Mouse (Mus musculus): ENCODE data around the gene Slc25a27. TPM values are rescaled to one million over a fixed set of nuclear protein-coding genes. Genes with fewer than 3 reads are reported as not detected.
A peak's percentile ranks its signal among the peaks of the same experiment; 100 is the strongest.

Gene Slc25a27
- polyA plus RNA-seq (2015; fragmentation: Nextera tagmentation; extraction: Ambion mirVana): 18.4 and 20.9 TPM in 2 replicates

DNA sequence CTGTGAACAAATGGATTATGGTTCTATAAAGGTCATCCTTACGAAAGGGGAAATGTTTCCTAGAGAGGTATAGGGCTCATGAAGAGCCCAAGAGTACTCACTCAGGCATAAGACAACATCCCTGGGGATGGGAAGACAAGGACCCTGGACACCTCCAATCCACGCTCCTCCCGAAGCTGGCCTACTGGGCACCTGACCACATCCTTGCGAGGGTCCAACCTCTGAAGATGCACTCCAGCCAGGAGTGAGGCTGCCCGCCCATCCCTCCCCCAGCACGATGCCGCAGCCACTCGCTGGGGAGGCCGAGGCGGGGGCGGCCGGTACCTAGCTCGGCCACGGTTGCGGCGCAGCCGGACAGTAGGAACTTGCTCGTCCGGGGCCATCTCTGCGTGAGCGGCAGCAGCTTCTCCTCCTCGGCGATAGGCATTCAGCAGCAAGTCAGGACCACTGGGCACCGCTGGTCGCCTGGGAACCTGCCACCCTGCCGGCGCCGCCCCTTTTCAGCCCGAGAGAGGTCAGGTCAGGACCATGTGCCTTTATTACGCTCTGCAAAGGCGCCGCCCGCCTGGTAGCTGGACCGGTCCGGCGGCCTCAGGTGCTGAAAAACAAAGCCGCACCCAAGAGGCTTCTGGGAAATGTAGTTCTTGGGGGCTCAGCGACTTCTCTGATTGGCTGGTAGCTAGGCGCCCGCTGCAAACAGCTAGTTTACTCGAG is at the start of gene Slc25a27:
Gene Slc25a27 (minus strand): TSS at position 639 of the 714 bp plus-strand sequence.
- H3K4me1 ChIP-seq (ENCODE audit: insufficient read depth, low read length): peaks cover 16% of the 10 kb centered on the region
- peak within 1 kb of the TSS; percentile 59; the same call in 1 of the 2 replicates for H3K27ac ChIP-seq (ENCODE audit: low read length)
- no peaks in the 10 kb centered on the region for H3K27me3 ChIP-seq (ENCODE audit: insufficient read depth, low read length)
- H3K9me3 ChIP-seq (ENCODE audit: low read length): no peaks in the 10 kb centered on the region
- peak within 1 kb of the TSS; percentile 74 for H3K4me3 ChIP-seq (ENCODE audit: low read length)
- WGBS: under 1% methylated on average over 41 of the region's 41 CpGs
- no peaks in the 10 kb centered on the region; the same call in 1 of the 2 replicates for H3K36me3 ChIP-seq (ENCODE audit: insufficient read depth, low read length)
- peak within 1 kb of the TSS; percentile 76 for H3K9ac ChIP-seq (replicated peaks; ENCODE audit: low read length)
- peak; percentile 97 for ATAC-seq (ENCODE audit: low FRiP score, low TSS enrichment)
- peak within 1 kb of the TSS; percentile 84 for H3K4me2 ChIP-seq (replicated peaks; ENCODE audit: low read depth, low read length)

DNA sequence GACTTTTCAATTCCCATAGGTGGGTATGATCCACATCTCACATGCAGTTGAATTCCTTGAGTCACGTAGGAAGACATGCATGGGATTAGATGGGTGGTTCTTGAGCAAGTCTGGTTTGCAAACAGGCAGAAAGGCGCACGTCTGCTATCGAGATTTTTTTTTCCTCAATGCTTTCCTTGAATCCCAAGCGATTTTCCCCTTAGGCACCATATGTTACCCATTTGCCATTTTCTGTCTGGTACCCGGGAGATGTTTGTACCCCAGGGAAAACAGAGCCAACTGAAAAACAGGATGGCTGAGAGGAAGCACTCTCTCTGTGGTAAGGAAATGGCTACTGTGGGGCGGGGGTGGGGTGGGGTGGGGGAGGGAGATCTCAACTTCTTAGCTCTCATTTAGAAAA is 49.6 kb upstream of the Slc25a27 start:
- Histone ChIP-seq H3K4me1 (ENCODE audit: insufficient read depth, low read length) (peaks cover 14% of the 10 kb centered on the region), H3K36me3 (ENCODE audit: insufficient read depth, low read length) (no peaks in the 10 kb centered on the region), H3K27me3 (ENCODE audit: insufficient read depth, low read length) (no peaks in the 10 kb centered on the region), H3K4me3 (ENCODE audit: low read length) (no peak overlapping the region), H3K9ac (replicated peaks; ENCODE audit: low read length) (no peak overlapping the region), H3K9me3 (ENCODE audit: low read length) (no peaks in the 10 kb centered on the region), H3K4me2 (replicated peaks; ENCODE audit: low read depth, low read length) (no peak overlapping the region), H3K27ac (ENCODE audit: low read length) (no peak overlapping the region)
- ATAC-seq (ENCODE audit: low FRiP score, low TSS enrichment): no peak
- 71% methylated on average over 7 of the region's 7 CpGs for WGBS

DNA sequence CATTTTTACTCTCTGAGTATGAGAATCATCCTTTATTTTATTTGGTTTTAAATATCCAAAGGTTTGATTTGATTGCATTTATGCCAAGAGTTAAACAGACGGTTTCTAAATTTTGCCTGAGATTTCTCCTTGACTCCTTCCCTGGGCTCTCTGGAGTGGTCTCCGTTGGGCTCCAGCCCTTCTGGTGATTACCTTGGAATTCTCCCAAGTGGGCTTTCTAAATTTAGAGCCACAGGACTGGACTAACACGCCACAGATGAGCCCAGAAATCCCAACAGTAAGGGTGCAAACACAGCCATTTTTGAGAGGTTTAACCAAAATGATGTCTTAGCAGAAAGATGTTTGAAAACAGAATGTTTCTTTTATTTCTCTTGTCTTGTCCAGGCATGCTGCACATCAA is 47.2 kb upstream of the Slc25a27 start:
- no peak overlapping the region for H3K4me2 ChIP-seq (replicated peaks; ENCODE audit: low read depth, low read length)
- no peak overlapping the region for H3K4me3 ChIP-seq (ENCODE audit: low read length)
- H3K27me3 ChIP-seq (ENCODE audit: insufficient read depth, low read length): no peaks in the 10 kb centered on the region
- no peaks in the 10 kb centered on the region for H3K36me3 ChIP-seq (ENCODE audit: insufficient read depth, low read length)
- no peak for ATAC-seq (ENCODE audit: low FRiP score, low TSS enrichment)
- H3K4me1 ChIP-seq (ENCODE audit: insufficient read depth, low read length): peaks cover 5% of the 10 kb centered on the region
- WGBS: 55% methylated on average over 3 of the region's 3 CpGs
- no peaks in the 10 kb centered on the region for H3K9me3 ChIP-seq (ENCODE audit: low read length)
- H3K9ac ChIP-seq (replicated peaks; ENCODE audit: low read length): no peak overlapping the region
- H3K27ac ChIP-seq (ENCODE audit: low read length): no peak overlapping the region

DNA sequence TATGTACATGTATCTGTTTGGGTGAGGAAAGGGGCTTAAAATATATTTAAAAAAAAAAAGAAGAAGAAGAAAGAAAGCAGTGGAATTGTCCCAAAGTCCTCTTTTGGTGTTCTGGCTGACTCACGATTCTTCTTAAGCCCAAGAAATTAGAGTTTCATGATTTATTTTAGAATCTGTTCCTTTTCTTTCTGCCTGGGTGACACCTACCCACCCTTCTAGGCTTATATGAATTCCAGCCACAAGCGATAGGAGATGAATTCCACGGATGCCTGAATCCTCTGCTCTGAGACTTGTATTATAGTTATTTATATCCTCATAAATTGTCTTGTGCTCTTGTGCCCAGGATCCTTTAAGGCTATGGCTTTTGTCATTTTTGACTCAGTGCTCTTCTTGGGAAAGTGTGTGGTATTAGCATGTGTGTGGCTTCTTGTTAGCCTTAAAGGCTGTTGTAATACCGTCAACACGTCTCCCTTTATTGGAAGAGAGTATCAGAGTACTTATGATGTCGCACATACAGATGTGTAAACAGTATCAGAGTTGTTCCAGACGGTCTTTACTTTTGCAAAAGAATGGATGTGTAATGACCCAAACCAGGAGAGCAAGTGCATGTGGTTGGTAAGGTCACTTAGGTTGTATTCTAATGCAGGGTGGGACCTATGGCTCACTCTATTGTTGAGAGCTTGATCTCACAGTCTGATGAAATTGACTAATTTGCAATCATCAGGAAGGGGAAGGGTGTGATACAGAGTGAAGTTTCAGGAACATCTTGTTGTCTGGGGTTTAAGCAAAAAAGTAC is 44.7 kb upstream of the Slc25a27 start:
- Histone ChIP-seq H3K4me2 (replicated peaks; ENCODE audit: low read depth, low read length) (no peak overlapping the region), H3K9me3 (ENCODE audit: low read length) (no peaks in the 10 kb centered on the region), H3K4me3 (ENCODE audit: low read length) (no peak overlapping the region), H3K27ac (ENCODE audit: low read length) (no peak overlapping the region), H3K4me1 (ENCODE audit: insufficient read depth, low read length) (no peaks in the 10 kb centered on the region; the same call in 1 of the 2 replicates), H3K27me3 (ENCODE audit: insufficient read depth, low read length) (no peaks in the 10 kb centered on the region), H3K9ac (replicated peaks; ENCODE audit: low read length) (no peak overlapping the region), H3K36me3 (ENCODE audit: insufficient read depth, low read length) (no peaks in the 10 kb centered on the region)
- ATAC-seq (ENCODE audit: low FRiP score, low TSS enrichment): no peak
- 68% methylated on average over 7 of the region's 7 CpGs for WGBS

DNA sequence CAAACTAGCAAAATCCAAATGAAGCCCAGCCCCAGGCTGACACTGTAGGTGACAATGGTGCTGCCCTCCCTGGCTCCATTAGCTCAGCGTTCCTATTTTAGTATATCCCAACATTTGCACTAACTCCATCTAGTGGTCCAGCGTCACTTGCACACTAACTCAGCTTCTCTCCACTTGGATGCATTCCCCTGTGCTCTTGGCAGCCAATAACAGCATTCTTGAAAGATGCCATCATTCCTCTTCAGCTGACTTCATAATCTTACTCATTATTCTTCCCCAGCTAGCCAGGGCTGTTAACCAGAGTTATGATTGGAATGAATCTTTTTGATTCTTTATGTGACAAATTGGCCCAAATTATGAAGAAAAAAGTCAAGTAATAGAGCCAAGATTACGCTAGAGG is 40.2 kb upstream of the Slc25a27 start:
- no peak for ATAC-seq (ENCODE audit: low FRiP score, low TSS enrichment)
- 85% methylated on average over 3 of the region's 3 CpGs for WGBS

DNA sequence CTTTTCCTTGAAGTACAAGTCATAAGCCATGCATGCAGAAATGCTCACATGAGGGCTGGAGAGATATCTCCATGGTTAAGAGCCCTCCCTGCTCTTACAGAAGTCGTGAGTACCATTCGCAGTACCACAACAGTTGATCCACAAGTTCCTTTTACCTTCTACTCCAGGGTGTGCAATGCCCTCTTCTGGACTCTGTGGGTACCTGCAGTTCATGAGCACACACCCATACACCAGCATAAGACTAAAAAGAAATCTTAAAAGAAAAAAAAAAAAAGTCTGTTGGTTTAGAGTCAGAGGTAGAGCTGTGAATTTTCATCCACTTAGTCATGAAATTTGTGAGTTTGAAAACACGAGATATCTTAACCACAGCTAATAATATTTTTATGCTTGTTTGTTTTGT is 39.7 kb upstream of the Slc25a27 start:
- no peak overlapping the region for H3K9ac ChIP-seq (replicated peaks; ENCODE audit: low read length)
- 95% methylated on average over 3 of the region's 3 CpGs for WGBS
- no peaks in the 10 kb centered on the region for H3K36me3 ChIP-seq (ENCODE audit: insufficient read depth, low read length)
- no peaks in the 10 kb centered on the region for H3K9me3 ChIP-seq (ENCODE audit: low read length)
- no peak overlapping the region for H3K4me3 ChIP-seq (ENCODE audit: low read length)
- no peak overlapping the region for H3K27ac ChIP-seq (ENCODE audit: low read length)
- no peaks in the 10 kb centered on the region for H3K4me1 ChIP-seq (ENCODE audit: insufficient read depth, low read length)
- H3K27me3 ChIP-seq (ENCODE audit: insufficient read depth, low read length): no peaks in the 10 kb centered on the region
- no peak for ATAC-seq (ENCODE audit: low FRiP score, low TSS enrichment)
- H3K4me2 ChIP-seq (replicated peaks; ENCODE audit: low read depth, low read length): no peak overlapping the region

More for the DNA sequence above, 40.2 kb upstream of the Slc25a27 start:
- H3K36me3 ChIP-seq (ENCODE audit: insufficient read depth, low read length): no peaks in the 10 kb centered on the region
- H3K4me1 ChIP-seq (ENCODE audit: insufficient read depth, low read length): no peaks in the 10 kb centered on the region
- no peak overlapping the region for H3K4me3 ChIP-seq (ENCODE audit: low read length)
- no peak overlapping the region for H3K27ac ChIP-seq (ENCODE audit: low read length)
- H3K27me3 ChIP-seq (ENCODE audit: insufficient read depth, low read length): no peaks in the 10 kb centered on the region
- H3K4me2 ChIP-seq (replicated peaks; ENCODE audit: low read depth, low read length): no peak overlapping the region
- no peak overlapping the region for H3K9ac ChIP-seq (replicated peaks; ENCODE audit: low read length)
- no peaks in the 10 kb centered on the region for H3K9me3 ChIP-seq (ENCODE audit: low read length)

DNA sequence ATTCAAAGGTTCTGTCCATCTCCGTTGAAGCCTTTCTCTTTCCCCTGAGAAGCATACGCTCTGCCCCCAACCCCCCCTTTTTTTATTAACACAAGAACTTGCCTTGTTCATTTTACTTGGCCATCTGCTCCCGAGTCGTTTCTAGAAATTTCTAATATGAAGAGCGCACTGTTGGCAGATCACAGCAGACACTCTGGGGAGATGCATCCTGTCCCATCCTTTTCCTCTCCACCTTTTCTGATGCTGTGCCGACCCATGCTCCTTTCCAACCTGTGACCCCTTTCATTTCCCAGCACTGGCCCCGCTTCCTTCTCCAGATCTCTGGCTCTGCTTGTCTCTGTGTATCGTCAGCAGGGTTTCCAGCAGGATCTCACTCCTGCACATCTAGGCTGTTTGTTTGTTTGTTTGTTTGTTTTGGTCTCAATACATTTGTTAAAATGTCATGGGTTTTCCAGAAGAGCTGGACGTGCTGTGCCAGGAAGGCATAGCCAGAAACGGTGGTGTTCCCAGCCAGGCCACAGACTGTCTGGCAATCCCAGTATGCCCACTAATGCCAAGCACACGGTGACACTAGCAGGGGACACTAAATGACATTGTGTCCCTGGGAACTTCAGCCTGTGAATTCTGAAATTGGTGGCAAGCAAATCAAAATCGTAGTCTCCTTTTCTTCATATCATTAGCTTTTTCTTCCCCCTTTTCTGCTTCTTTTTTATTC is 37.4 kb upstream of the Slc25a27 start:
- WGBS: 88% methylated on average over 12 of the region's 12 CpGs
- no peak overlapping the region for H3K27ac ChIP-seq (ENCODE audit: low read length)
- H3K9ac ChIP-seq (replicated peaks; ENCODE audit: low read length): no peak overlapping the region
- ATAC-seq (ENCODE audit: low FRiP score, low TSS enrichment): no peak
- H3K36me3 ChIP-seq (ENCODE audit: insufficient read depth, low read length): no peaks in the 10 kb centered on the region
- no peak overlapping the region for H3K4me2 ChIP-seq (replicated peaks; ENCODE audit: low read depth, low read length)
- H3K9me3 ChIP-seq (ENCODE audit: low read length): no peaks in the 10 kb centered on the region
- no peaks in the 10 kb centered on the region for H3K27me3 ChIP-seq (ENCODE audit: insufficient read depth, low read length)
- H3K4me1 ChIP-seq (ENCODE audit: insufficient read depth, low read length): no peaks in the 10 kb centered on the region
- H3K4me3 ChIP-seq (ENCODE audit: low read length): no peak overlapping the region

DNA sequence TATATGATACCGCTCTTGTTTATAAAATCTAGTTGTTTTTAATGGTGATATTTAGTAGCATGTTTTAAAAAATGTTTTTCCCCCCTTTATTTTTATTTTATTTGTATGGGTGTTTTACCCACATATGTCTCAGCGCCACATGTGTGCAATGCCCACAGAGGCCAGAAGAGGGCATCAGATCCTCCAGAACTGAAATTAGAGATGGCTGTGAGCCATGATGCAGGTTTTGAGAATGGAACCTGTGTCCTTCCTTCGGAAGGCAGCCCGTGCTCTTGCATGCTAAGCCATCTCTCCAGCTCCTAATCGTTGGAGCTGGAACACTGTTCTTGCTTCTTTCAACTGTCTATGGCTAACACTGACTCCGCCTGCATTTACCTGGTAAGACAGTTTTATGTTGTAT is 34.0 kb upstream of the Slc25a27 start:
- Histone ChIP-seq H3K36me3 (ENCODE audit: insufficient read depth, low read length) (peaks cover 5% of the 10 kb centered on the region; the same call in 1 of the 2 replicates), H3K4me2 (replicated peaks; ENCODE audit: low read depth, low read length) (no peak overlapping the region), H3K4me3 (ENCODE audit: low read length) (no peak overlapping the region), H3K27ac (ENCODE audit: low read length) (no peak overlapping the region), H3K9ac (replicated peaks; ENCODE audit: low read length) (no peak overlapping the region), H3K9me3 (ENCODE audit: low read length) (peaks cover 4% of the 10 kb centered on the region), H3K4me1 (ENCODE audit: insufficient read depth, low read length) (no peaks in the 10 kb centered on the region), H3K27me3 (ENCODE audit: insufficient read depth, low read length) (no peaks in the 10 kb centered on the region)
- 77% methylated on average over 6 of the region's 6 CpGs for WGBS
- no peak for ATAC-seq (ENCODE audit: low FRiP score, low TSS enrichment)

DNA sequence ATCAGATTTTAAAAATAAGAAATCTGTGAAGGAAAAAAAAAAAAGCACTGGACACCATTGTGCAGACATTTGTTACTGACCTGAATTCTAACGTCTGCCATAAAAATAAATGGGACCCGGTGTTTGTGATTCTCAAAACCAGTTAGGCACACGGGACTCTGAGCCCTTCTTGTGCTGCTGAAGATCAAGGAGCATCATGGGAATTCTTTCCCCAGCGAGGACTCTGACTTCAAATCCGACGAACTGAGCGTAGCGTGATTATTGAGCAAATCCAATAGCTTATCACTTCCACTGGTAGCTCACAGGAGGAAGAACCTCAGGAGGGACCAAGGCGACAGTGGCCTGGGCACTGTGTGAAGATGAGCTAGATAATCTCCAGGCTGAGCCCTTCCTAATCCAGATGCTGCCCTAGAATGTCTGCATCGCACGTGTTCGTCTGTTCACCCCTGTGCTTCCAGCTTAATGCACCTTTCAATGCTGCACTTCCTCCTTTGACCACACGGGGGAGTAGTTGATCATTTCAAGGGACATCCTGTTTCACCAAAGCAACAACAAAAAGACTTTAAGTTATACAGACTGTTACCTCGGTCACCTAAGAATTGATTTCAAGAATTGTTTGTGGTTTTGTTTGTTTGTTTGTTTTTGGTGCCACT is 32.1 kb upstream of the Slc25a27 start:
- WGBS: 44% methylated on average over 14 of the region's 14 CpGs
- Histone ChIP-seq H3K4me1 (ENCODE audit: insufficient read depth, low read length) (no peaks in the 10 kb centered on the region), H3K4me2 (replicated peaks; ENCODE audit: low read depth, low read length) (no peak overlapping the region), H3K36me3 (ENCODE audit: insufficient read depth, low read length) (peaks cover 10% of the 10 kb centered on the region; the same call in 1 of the 2 replicates), H3K9me3 (ENCODE audit: low read length) (peaks cover 6% of the 10 kb centered on the region), H3K4me3 (ENCODE audit: low read length) (no peak overlapping the region), H3K27ac (ENCODE audit: low read length) (no peak overlapping the region), H3K9ac (replicated peaks; ENCODE audit: low read length) (no peak overlapping the region), H3K27me3 (ENCODE audit: insufficient read depth, low read length) (no peaks in the 10 kb centered on the region)
- ATAC-seq (ENCODE audit: low FRiP score, low TSS enrichment): 0 out of 2 replicates have a peak, but pooled peaks have one; percentile 39
